10 mouse cellular contexts compared by ENCODE assay signal in genomic region chr8:121922101-121922500, GRCm38 (mm10). TPM values are rescaled to one million over a fixed set of nuclear protein-coding genes. Genes with fewer than 3 reads are reported as not detected.
DNase-seq lines count a peak whose midpoint lies in the region; ATAC-seq lines count a peak whose summit lies in the region.
"Had no signal": no experiment of that assay in that cellular context is flagged by ENCODE, and none has a peak within 500 bp of the region (broad histone marks: within the 10 kb centered on the region; RNA-seq: fewer than 3 reads in every experiment).

No protein-coding gene starts in this region.

- H3K4me1 ChIP-seq in hindbrain, embryonic 13.5 days (replicated peaks) = peaks cover 10% of the 10 kb centered on the region

- no peak overlapping the region for H3K4me3 ChIP-seq in hindbrain, embryonic 13.5 days
- H3K4me3 ChIP-seq: forebrain, embryonic 12.5 days had no signal

- no peaks in the 10 kb centered on the region for H3K36me3 ChIP-seq in hindbrain, embryonic 13.5 days
- H3K36me3 ChIP-seq: forebrain, embryonic 12.5 days had no signal

- H3K27me3 ChIP-seq in hindbrain, embryonic 13.5 days = no peaks in the 10 kb centered on the region
- H3K27me3 ChIP-seq: forebrain, embryonic 12.5 days had no signal

- no peak overlapping the region for H3K4me2 ChIP-seq in hindbrain, embryonic 13.5 days
- H3K4me2 ChIP-seq: forebrain, embryonic 12.5 days had no signal

- H3K9ac ChIP-seq in hindbrain, embryonic 13.5 days = no peak overlapping the region
- H3K9ac ChIP-seq: forebrain, embryonic 12.5 days; liver, embryonic 14.5 days had no signal

- H3K27ac ChIP-seq in hindbrain, embryonic 13.5 days = peak overlapping the region; percentile 46; the same call in 1 of the 2 replicates
- H3K27ac ChIP-seq: forebrain, embryonic 12.5 days; liver, embryonic 14.5 days had no signal

- DNase-seq in adrenal gland, adult 2 months = peak; percentile 58
- DNase-seq in adrenal gland, adult 8-10 months = no peak
- peak; percentile 61 for DNase-seq in fibroblast of lung, adult 2 months (ENCODE audit: low read depth)
- DNase-seq in lung, postnatal 25 days (ENCODE audit: low spot score) = peak; percentile 58
- no peak for DNase-seq in embryo, embryonic 10.5 days (ENCODE audit: low spot score)
- DNase-seq in cerebellum, postnatal 25 days = no peak

- no peaks in the 10 kb centered on the region for H3K9me3 ChIP-seq in hindbrain, embryonic 13.5 days
- H3K9me3 ChIP-seq: forebrain, embryonic 12.5 days had no signal

- no peak for ATAC-seq in hindbrain, embryonic 13.5 days (ENCODE audit: low FRiP score)
- ATAC-seq in granulocyte monocyte progenitor cell, adult 5-6 weeks (replicated peaks; ENCODE audit: poor library complexity, severe bottlenecking) = no peak

- 74% methylated on average over 8 of the region's 8 CpGs for WGBS in hindbrain, embryonic 13.5 days

RNA-seq across cellular contexts. Expression of gene Slc7a5, which starts 14.6 kb away (rescaled TPM):
- 10 to 100 TPM; 38.9 to 46.4 TPM for total RNA-seq in adrenal gland, adult 2 months (2021)
- 93.9 and 97.5 TPM in 2 replicates for polyA plus RNA-seq in adrenal gland, adult 2 months (2012; rRNA removed)
- 10 to 100 TPM; 51.8 to 96.5 (median 70.3) TPM for total RNA-seq in adrenal gland, adult 8-10 months (2022)
- polyA plus RNA-seq in hindbrain, embryonic 13.5 days (2015; fragmentation: Nextera tagmentation; extraction: Ambion mirVana) = 37.9 and 39.7 TPM in 2 replicates
- 63.5 and 63.6 TPM in 2 replicates for total RNA-seq in granulocyte monocyte progenitor cell, adult 5-6 weeks (2014; fragmentation: Nextera tagmentation)
- total RNA-seq in granulocyte monocyte progenitor cell, adult 5-6 weeks (2017) = 22.8 and 29.4 TPM in 2 replicates

RNA-seq across cellular contexts. Expression of gene Car5a, which starts 22.6 kb away (rescaled TPM):
- total RNA-seq in adrenal gland, adult 2 months (2021) = under 1 TPM in 1 of 2 experiments, not detected in 1; 0.69 TPM
- 0.12 TPM in 1 of 2 replicates, not detected in the other for polyA plus RNA-seq in adrenal gland, adult 2 months (2012; rRNA removed)
- not detected for total RNA-seq in adrenal gland, adult 8-10 months (2022)
- 0.19 and 0.43 TPM in 2 replicates for polyA plus RNA-seq in hindbrain, embryonic 13.5 days (2015; fragmentation: Nextera tagmentation; extraction: Ambion mirVana)
- not detected in 2 replicates for total RNA-seq in granulocyte monocyte progenitor cell, adult 5-6 weeks (2014; fragmentation: Nextera tagmentation)
- total RNA-seq in granulocyte monocyte progenitor cell, adult 5-6 weeks (2017) = not detected in 2 replicates

RNA-seq across cellular contexts. Expression of gene Banp, which starts 27.4 kb away (rescaled TPM):
- total RNA-seq in adrenal gland, adult 2 months (2021) = 10 to 100 TPM; 16.3 to 52.3 TPM
- 72.5 and 72.6 TPM in 2 replicates for polyA plus RNA-seq in adrenal gland, adult 2 months (2012; rRNA removed)
- total RNA-seq in adrenal gland, adult 8-10 months (2022) = 10 to 100 TPM; 16.5 to 40.8 (median 27.9) TPM
- 50.3 and 59.0 TPM in 2 replicates for polyA plus RNA-seq in hindbrain, embryonic 13.5 days (2015; fragmentation: Nextera tagmentation; extraction: Ambion mirVana)
- total RNA-seq in granulocyte monocyte progenitor cell, adult 5-6 weeks (2014; fragmentation: Nextera tagmentation) = 12.9 and 16.4 TPM in 2 replicates
- total RNA-seq in granulocyte monocyte progenitor cell, adult 5-6 weeks (2017) = 19.3 and 31.1 TPM in 2 replicates

Comparison
In these comparisons a context has a peak if more than half of its experiments do, and no peak if none do; other contexts are left out.
1. DNase-seq: peak in adrenal gland, adult 2 months (single experiment), fibroblast of lung, adult 2 months (single experiment) and lung, postnatal 25 days (single experiment); none in adrenal gland, adult 8-10 months (single experiment), embryo, embryonic 10.5 days (single experiment) and cerebellum, postnatal 25 days (0 of 2).